Mouse (Mus musculus) embryonic facial prominence, embryonic 10.5 days (tissue): ENCODE data around the gene Tbx21. TPM values are rescaled to one million over a fixed set of nuclear protein-coding genes. Genes with fewer than 3 reads are reported as not detected.

Experiments
- DNase-seq: peaks from one replicate; pipeline ENCODE4 v3.0.0-alpha.2; 2017; ENCODE audit warnings: low spot score
- H3K27ac ChIP-seq: fragments of 300-500 bp; sonication (generic); replicated peaks from 2 replicates; pipeline ENCODE4 v1.5.1; 2016; ENCODE audit warnings: mild to moderate bottlenecking
- H3K27me3 ChIP-seq: fragments of 300-500 bp; sonication (generic); replicated peaks from 2 replicates; pipeline ENCODE4 v1.6.1; 2016; ENCODE audit warnings: low read depth, mild to moderate bottlenecking; ENCODE audit not compliant: poor library complexity, severe bottlenecking
- H3K36me3 ChIP-seq: fragments of 300-500 bp; sonication (generic); replicated peaks from 2 replicates; pipeline ENCODE4 v1.6.1; 2016; ENCODE audit warnings: mild to moderate bottlenecking, moderate library complexity
- H3K4me1 ChIP-seq: fragments of 300-500 bp; sonication (generic); 2 replicates; pipeline ENCODE4 v1.6.1; 2016
- H3K4me3 ChIP-seq: fragments of 300-500 bp; sonication (generic); 2 replicates; pipeline ENCODE4 v1.5.1; 2016; ENCODE audit warnings: mild to moderate bottlenecking, moderate library complexity
- H3K9me3 ChIP-seq: fragments of 300-500 bp; sonication (generic); 2 replicates; pipeline ENCODE4 v1.6.1; 2016; ENCODE audit warnings: mild to moderate bottlenecking
- WGBS: fragments of 180-500 bp; shearing (Covaris S2); methylation state at CpG from one replicate; pipeline ENCODE4 v1.1.7; 2016; 5-methylcytosine and 5-hydroxymethylcytosine counted together
- polyA plus RNA-seq: library from polyadenylated mRNA; unstranded; fragments of >200 nt; fragmentation: Nextera tagmentation; extraction: Ambion mirVana; gene quantifications from 2 replicates; pipeline ENCODE4 v1.2.1, GENCODE M21; 2016

Tbx21 gene
- polyA plus RNA-seq, 1 experiment from 2014 or later = 0.17 TPM

DNA sequence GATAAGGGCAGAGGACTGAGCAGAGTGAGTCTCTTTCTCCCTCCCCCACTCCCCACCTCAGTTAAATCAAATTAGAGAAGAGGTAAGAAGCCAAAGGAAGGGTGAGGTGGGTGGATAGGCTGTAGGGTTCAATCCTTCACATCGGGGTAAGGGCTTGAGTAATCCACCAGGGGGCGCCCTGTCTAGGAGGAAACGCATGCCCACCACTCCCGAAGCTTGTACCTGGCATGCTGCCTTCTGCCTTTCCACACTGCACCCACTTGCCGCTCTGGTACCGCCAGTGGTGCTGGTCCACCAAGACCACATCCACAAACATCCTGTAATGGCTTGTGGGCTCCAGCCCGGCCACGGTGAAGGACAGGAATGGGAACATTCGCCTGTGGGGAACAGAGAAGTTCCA lies 13.4 kb downstream of the Tbx21 start:
- Histone ChIP-seq H3K4me1 (peaks cover 8% of the 10 kb centered on the region), H3K9me3 (no peaks in the 10 kb centered on the region), H3K4me3 (no peak overlapping the region), H3K27ac (no peak overlapping the region), H3K36me3 (no peaks in the 10 kb centered on the region), H3K27me3 (peaks cover 44% of the 10 kb centered on the region)
- DNase-seq = peak; percentile 70
- WGBS = 22% methylated on average over 9 of the region's 9 CpGs

- 24% methylated on average over 18 of the region's 18 CpGs for WGBS
- Histone ChIP-seq H3K4me1 (peaks cover 8% of the 10 kb centered on the region), H3K36me3 (no peaks in the 10 kb centered on the region), H3K27ac (no peak overlapping the region), H3K4me3 (peak overlapping the region; percentile 2; the same call in 1 of the 2 replicates), H3K9me3 (no peaks in the 10 kb centered on the region), H3K27me3 (peaks cover 55% of the 10 kb centered on the region)
- DNase-seq = no peak
These were observed 16.3 kb downstream of the Tbx21 start for GRCm38 (mm10) chr11:97098791-97099190.

DNA sequence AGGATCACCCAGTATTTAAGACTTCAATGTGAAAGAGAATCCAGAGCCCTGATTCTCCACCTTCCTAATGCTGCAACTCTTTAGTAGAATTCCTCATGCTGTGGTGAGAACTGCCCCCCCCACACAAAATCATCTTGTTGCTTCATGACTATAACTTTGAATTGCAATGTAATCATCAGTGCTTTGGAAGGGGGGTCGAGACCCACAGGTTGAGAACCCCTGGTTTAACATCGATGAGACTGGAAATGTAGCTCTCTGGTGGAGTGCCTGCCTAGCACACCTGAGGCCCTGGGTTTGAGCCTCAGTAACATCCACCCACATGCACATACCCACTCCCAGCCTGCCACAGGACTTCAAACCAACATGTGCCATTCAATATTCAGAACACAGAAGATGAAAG lies 20.5 kb downstream of the Tbx21 start:
- Histone ChIP-seq H3K36me3 (no peaks in the 10 kb centered on the region), H3K27ac (no peak overlapping the region), H3K4me1 (peaks cover 8% of the 10 kb centered on the region), H3K27me3 (peaks cover 46% of the 10 kb centered on the region), H3K4me3 (no peak overlapping the region), H3K9me3 (no peaks in the 10 kb centered on the region)
- 70% methylated on average over 2 of the region's 2 CpGs for WGBS
- DNase-seq = no peak

GRCm38 (mm10) chr11:97086365-97086764 lies 28.8 kb downstream of the Tbx21 start:
- H3K4me1 ChIP-seq = peaks cover 15% of the 10 kb centered on the region
- H3K4me3 ChIP-seq = no peak overlapping the region
- no peak overlapping the region for H3K27ac ChIP-seq
- no peaks in the 10 kb centered on the region for H3K36me3 ChIP-seq
- peaks cover 16% of the 10 kb centered on the region; the same call in 1 of the 2 replicates for H3K27me3 ChIP-seq
- 76% methylated on average over 6 of the region's 6 CpGs for WGBS
- H3K9me3 ChIP-seq = peaks cover 13% of the 10 kb centered on the region
- DNase-seq = no peak

GRCm38 (mm10) chr11:97084821-97085505 lies 30.2 kb downstream of the Tbx21 start:
- DNase-seq = no peak
- Histone ChIP-seq H3K9me3 (peaks cover 13% of the 10 kb centered on the region), H3K4me3 (no peak overlapping the region), H3K27me3 (peaks cover 16% of the 10 kb centered on the region; the same call in 1 of the 2 replicates), H3K27ac (no peak overlapping the region), H3K4me1 (peaks cover 15% of the 10 kb centered on the region), H3K36me3 (no peaks in the 10 kb centered on the region)
- WGBS = 88% methylated on average over 15 of the region's 15 CpGs

GRCm38 (mm10) chr11:97083401-97084140 lies 31.6 kb downstream of the Tbx21 start:
- Histone ChIP-seq H3K36me3 (no peaks in the 10 kb centered on the region), H3K4me3 (peak overlapping the region; percentile 30), H3K27me3 (peaks cover 16% of the 10 kb centered on the region; the same call in 1 of the 2 replicates), H3K4me1 (peaks cover 15% of the 10 kb centered on the region), H3K9me3 (peaks cover 5% of the 10 kb centered on the region), H3K27ac (peak overlapping the region; percentile 10; the same call in 1 of the 2 replicates)
- no peak for DNase-seq
- 37% methylated on average over 22 of the region's 22 CpGs for WGBS

DNA sequence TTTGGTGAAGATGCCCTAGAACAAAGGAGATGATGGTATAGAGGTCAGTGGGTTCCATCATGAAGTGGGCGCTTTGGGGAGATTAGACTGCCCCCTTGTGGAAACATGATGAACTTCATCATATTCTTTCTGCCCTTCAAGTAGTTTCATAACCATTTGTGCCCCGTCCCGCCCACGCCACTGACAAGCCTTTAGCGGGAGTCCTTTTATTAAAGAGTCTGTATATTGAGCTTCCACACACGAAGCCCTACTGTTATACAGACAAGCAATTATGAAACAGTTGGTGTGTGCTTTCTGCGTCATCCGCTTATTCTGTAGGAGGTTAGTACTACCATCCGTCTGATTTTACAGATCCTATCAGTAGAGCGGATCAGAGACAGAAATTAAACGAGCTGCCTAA lies 32.2 kb downstream of the Tbx21 start:
- H3K4me3 ChIP-seq = no peak overlapping the region
- peaks cover 15% of the 10 kb centered on the region for H3K4me1 ChIP-seq
- peaks cover 2% of the 10 kb centered on the region; the same call in 1 of the 2 replicates for H3K9me3 ChIP-seq
- 45% methylated on average over 11 of the region's 11 CpGs for WGBS
- H3K27me3 ChIP-seq = peaks cover 16% of the 10 kb centered on the region; the same call in 1 of the 2 replicates
- peak; percentile 28 for DNase-seq
- H3K36me3 ChIP-seq = no peaks in the 10 kb centered on the region
- H3K27ac ChIP-seq = no peak overlapping the region

DNA sequence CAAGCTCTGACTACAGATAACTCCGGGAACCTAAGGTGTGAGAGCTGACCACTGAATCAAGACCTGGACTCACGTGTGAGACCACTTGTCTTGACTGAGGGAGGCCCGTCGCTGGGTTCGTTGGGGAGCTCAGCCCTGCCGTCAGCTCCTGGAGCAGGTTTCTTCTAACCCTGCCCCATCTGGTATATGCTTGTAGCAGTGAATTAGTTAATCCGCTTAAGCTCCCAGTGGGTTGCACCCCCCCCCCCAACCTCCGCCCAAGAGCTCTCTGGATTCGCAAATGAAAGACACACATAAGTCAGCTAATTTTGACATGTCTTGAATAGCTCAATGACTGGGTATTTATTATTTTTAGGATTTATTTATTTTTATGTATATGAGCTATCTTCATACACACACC lies 34.8 kb downstream of the Tbx21 start:
- H3K27me3 ChIP-seq = peaks cover 16% of the 10 kb centered on the region; the same call in 1 of the 2 replicates
- WGBS = 22% methylated on average over 9 of the region's 9 CpGs
- no peak overlapping the region for H3K4me3 ChIP-seq
- H3K4me1 ChIP-seq = peaks cover 15% of the 10 kb centered on the region
- no peak overlapping the region for H3K27ac ChIP-seq
- H3K36me3 ChIP-seq = no peaks in the 10 kb centered on the region
- DNase-seq = no peak
- H3K9me3 ChIP-seq = no peaks in the 10 kb centered on the region

DNA sequence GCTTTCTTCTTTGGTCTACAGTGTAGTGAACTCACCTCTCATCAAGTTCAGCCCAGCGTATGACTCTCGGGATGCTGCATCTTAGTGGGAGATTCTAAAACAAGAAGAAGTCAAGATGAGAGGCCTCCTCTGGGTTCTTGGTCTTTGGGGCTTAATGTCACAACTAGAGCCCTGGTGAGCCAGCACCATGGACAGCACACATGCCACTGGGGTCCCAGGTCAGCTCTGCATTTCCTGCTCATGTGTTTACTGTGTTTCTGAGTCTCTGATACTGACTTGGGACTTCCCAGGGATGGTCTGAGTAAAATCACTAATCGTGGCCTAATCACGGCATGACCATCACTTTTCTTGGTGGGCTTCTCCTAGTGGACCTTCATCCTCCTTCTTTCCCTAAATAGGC lies 36.4 kb downstream of the Tbx21 start:
- H3K27ac ChIP-seq = no peak overlapping the region
- peaks cover 15% of the 10 kb centered on the region for H3K4me1 ChIP-seq
- no peaks in the 10 kb centered on the region for H3K9me3 ChIP-seq
- H3K27me3 ChIP-seq = peaks cover 5% of the 10 kb centered on the region; the same call in 1 of the 2 replicates
- peak; percentile 70 for DNase-seq
- WGBS = 59% methylated on average over 4 of the region's 4 CpGs
- H3K36me3 ChIP-seq = no peaks in the 10 kb centered on the region
- H3K4me3 ChIP-seq = no peak overlapping the region

DNA sequence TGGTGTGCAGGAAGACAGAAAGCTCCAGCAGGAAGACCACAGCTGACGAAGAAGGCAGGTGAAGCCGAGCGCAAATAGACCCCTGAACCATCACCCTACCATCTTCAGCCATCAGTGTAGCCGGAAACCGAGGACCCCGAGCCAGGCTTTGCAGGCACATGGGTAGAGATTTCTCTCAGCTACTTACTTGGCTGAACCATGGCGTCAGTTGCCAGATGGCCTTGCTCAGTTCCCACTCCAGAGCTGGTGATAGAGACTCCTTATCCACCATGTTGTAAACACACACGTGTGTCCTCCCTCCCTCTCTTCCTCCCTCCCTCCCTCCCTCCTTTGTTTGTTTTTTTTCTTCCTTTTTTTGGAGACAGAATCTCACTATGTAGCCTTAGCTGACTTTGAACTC lies 40.9 kb downstream of the Tbx21 start:
- Histone ChIP-seq H3K9me3 (no peaks in the 10 kb centered on the region), H3K27ac (no peak overlapping the region), H3K27me3 (no peaks in the 10 kb centered on the region), H3K4me3 (no peak overlapping the region), H3K4me1 (peaks cover 10% of the 10 kb centered on the region; the same call in 1 of the 2 replicates), H3K36me3 (no peaks in the 10 kb centered on the region)
- 74% methylated on average over 8 of the region's 8 CpGs for WGBS
- DNase-seq = no peak

GRCm38 (mm10) chr11:97072533-97072932 lies 42.6 kb downstream of the Tbx21 start:
- no peaks in the 10 kb centered on the region for H3K9me3 ChIP-seq
- H3K27ac ChIP-seq = no peak overlapping the region
- no peak overlapping the region for H3K4me3 ChIP-seq
- H3K4me1 ChIP-seq = peaks cover 10% of the 10 kb centered on the region; the same call in 1 of the 2 replicates
- 31% methylated on average over 3 of the region's 3 CpGs for WGBS
- H3K36me3 ChIP-seq = peaks cover 8% of the 10 kb centered on the region
- DNase-seq = peak; percentile 59
- no peaks in the 10 kb centered on the region for H3K27me3 ChIP-seq

GRCm38 (mm10) chr11:97071129-97071528 lies 44.0 kb downstream of the Tbx21 start:
- DNase-seq = no peak
- Histone ChIP-seq H3K27ac (no peak overlapping the region), H3K4me3 (no peak overlapping the region), H3K4me1 (peaks cover 17% of the 10 kb centered on the region; the same call in 1 of the 2 replicates), H3K27me3 (no peaks in the 10 kb centered on the region), H3K36me3 (peaks cover 20% of the 10 kb centered on the region), H3K9me3 (no peaks in the 10 kb centered on the region)
- WGBS = 65% methylated on average over 1 of the region's 1 CpGs

DNA sequence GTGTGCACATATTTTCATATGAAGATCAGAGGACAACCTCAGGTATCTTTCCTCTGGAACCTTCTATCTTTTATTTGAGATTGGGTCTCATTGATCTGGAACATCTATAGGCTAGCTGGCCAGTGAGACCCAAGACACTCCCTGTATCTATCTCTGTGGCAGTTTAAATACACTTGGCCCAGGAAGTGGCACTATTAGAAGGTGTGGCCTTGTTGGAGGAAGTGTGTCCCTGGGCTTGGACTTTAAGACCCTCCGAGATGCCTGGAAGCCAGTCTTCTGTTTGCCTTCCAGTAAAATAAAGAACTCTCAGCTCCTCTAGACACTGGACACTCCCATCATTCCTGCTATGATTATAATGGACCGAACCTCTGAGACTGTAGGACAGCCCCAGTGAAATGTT lies 45.4 kb downstream of the Tbx21 start:
- H3K27me3 ChIP-seq = no peaks in the 10 kb centered on the region
- no peak overlapping the region for H3K27ac ChIP-seq
- H3K9me3 ChIP-seq = no peaks in the 10 kb centered on the region
- peaks cover 17% of the 10 kb centered on the region; the same call in 1 of the 2 replicates for H3K4me1 ChIP-seq
- H3K36me3 ChIP-seq = peaks cover 34% of the 10 kb centered on the region
- DNase-seq = no peak
- H3K4me3 ChIP-seq = no peak overlapping the region
- WGBS = 90% methylated on average over 2 of the region's 2 CpGs
